Mouse (Mus musculus) kidney, postnatal 4 days (tissue): ENCODE data around the gene Ctsh.
A peak's percentile ranks its signal among the peaks of the same experiment; 100 is the strongest.
"Not testable (repeated sequence)": the region's sequence is repeated elsewhere in the genome, so short reads cannot be mapped to it uniquely, and the experiment has no call there.

Experiments
- DNase-seq, 2 experiments: peaks; one replicate each; pipeline ENCODE4 v3.0.0; 2021; ENCODE audit warnings: mixed read lengths in 2 of 2

The Ctsh gene

DNA sequence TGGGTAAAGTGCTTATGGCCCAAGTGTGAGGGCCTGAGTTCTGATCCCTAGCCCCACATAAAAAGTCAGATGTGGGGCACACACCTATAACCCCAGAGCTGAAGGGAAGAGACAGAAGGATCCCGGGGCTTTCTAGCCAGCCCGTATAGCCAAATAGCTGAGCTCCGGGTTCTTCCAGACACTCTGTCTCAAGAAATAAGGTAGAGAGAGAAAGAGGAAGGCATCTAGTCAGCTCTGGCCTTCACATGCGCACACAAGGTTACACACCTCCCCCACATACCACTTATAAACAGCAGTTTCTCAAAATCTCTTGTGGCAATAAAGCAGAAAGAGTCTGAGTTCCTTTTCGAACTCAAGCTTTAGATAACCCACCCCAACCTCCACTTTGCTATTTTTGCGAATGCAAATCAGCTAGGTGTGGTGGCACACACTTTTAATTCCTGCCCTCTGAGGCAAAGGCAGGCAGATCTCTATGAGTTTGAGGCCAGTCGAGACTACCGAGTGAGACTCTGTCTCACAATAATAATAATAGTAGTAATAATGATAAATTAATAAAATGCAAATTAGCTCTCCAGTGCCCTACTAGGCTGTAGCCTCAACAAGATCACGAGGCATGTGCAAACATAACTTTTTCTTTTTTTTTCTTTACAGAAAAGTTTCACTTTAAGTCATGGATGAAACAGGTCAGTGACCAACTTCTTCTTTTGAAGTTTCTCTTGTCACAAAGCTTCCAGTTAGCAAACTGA, 6.0 kb downstream of the Ctsh start:
- no peak for DNase-seq

DNA sequence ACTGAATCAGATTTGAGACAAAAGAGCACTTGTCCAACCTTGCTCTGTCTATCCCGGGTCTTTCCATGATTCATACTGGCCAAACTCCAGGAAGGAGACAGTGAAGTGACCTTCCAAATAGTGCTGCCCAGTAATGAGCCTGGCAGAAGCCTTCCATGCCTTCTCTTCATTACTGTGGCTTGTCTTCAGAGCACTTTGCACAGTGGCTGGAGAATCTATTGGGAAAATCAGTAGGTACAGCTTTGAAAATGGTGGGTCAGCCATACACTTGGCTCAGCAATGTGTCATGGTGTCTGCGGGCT, 6.6 kb downstream of the Ctsh start:
- DNase-seq: no peak

DNA sequence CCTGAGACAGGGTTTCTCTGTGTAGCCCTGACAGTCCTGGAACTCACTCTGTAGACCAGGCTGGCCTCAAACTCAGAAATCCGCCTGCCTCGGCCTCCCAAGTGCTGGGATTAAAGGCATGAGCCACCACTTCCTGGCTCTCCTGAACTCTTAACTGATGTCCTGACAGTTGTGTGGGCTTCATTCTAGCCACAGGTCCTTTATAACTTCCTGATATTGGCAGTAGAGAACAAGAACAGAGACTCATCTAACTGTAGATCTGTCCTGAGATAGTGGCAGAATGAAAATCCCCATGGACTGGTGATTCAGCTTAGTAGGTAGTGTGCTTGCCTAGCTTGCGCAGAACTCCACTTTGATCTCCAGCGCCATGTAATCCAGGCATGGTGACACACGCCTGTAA, 7.0 kb downstream of the Ctsh start:
- not testable (repeated sequence) for DNase-seq

DNA sequence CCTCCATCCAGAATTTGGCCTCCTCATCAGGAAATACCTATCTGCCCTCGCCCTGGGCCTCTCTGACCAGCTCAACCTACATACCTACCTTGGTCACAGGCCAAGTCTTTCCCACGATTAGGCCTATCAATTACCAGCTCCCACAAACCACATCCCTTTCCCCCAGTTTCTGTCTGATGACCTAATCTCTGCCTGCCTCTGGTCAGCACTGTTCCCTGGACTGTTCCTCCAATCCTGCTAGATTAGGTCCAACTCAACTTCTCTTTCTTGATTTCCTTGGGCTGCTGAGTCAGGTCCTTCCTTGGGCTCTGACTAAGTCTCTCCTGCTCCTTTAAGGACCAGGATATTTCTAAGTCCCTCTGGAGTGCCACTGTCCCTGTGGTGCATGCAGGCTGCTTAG, 13.4 kb downstream of the Ctsh start:
- no peak for DNase-seq

DNA sequence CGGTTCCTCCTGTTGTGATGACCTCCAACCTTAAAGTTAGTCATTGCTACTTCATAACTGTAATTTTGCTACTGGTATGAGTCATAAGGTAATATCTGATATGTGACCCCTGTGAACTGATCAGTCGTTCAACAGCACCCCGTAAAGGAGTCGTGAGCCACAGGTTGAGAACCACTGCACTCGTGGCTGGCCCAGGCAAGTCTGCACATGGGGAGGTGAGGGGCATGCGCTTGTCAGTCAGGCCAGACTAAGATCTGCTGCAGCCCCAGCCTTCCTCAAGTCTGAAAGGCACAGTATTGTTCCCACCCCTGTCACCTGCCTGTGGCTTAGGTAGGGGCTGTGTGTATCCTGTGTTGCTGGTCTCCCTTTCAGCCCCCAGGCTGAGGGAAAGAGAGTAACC, 14.8 kb downstream of the Ctsh start:
- DNase-seq: no peak

DNA sequence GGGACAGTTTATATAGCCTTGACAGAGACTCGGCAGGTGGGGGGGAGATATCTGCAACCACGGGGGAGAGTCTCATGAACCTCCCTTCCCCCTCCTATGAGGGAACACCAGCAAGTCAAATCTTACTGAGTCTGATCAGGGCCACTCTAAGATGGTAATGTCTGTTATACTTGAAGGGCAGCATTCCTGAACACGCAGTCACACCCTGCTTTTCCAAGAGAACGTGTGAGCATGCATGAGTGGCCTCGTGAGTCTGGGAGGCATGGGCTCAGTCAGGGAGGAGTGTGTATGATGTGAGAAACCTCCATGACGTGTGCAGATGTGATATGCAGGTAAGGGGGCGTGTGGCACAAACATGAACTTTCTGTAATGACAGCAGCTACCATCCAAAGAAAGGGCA, 15.5 kb downstream of the Ctsh start:
- peak in 1 of 2 experiments; percentile 43 for DNase-seq

DNA sequence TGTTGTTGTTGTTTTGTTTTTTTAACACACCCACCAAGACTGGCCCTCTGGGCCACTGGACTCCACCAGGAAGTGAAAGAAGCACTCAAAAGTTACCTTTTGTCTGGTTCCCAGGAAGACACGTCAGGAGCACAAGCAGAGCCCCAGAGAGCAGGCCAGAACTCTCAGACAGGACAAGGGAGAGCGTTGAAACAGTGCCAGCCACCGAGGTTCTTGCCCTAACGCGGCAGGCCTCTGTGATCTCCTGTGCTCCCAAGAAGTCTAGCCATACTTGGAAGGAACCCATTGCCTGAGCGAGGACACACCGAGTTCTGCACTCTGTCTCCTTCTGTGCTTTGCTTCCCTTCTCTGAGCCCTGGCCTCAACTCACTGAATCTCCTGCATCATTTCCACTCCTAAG, 16.2 kb downstream of the Ctsh start:
- no peak for DNase-seq

DNA sequence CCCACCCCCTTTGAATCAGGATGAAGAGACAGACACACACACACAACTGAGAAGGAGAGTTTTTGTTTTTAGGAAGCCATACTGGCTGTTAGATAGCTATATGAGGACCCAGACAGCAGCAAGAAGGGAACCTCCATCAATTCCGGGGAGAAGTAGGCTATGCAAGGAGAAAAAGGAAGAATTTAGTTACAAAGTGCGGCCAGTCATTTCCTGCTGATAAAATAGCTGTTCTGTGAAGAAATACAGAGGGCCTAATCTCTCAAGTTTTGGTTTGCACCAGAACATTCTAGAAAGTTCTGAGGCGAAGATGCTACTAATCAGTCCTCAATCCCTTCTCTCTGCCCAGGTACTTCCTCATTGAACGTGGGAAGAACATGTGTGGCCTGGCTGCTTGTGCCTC, 21.4 kb downstream of the Ctsh start:
- no peak for DNase-seq

DNA sequence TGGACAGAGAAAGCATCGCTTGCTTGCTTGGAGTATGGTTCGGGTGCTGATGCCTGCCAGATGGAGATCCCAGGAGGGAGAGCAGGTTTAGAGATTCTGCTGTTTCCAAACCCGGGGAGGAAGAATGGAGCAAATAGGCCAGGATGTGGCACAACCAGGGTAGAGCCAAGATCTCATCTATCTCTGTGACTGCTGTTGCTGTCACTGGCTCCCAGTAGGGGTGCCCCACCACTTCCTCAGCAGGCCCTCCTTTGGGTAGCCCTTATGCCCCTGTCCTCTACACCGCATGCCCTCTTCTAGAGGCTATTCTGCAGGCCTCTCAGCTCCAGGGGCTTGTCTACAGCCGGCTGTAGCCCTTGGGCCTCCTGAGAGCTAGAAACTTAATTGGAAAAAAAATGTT, 22.2 kb downstream of the Ctsh start:
- no peak for DNase-seq

DNA sequence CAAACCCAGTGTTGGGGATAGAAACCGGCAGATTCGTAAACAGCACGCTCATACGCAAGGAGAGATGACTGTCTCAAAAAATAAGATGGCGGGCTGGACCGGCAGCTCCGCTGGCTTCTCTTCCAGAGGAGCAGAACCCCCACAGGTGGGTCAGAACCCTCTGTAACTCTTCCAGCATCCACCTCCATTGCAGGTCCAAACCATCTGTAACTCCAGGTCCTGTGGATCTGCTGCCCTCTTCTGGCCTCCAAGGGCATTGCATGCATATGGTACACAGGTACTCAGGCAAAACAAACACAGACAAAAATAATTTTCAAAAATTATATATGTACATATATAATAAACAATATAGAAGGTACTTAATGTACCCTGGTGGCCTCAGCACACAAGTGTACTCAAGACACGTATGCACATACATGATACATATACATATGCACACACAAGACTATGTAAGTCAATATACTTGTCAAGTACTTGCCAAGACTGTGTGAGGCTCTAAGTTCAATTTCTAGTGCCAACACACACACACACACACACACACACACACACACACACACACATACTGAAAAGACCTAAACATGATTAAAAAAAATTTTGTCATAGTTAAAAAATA, 23.0 kb downstream of the Ctsh start:
- peak; percentile 85 for DNase-seq

DNA sequence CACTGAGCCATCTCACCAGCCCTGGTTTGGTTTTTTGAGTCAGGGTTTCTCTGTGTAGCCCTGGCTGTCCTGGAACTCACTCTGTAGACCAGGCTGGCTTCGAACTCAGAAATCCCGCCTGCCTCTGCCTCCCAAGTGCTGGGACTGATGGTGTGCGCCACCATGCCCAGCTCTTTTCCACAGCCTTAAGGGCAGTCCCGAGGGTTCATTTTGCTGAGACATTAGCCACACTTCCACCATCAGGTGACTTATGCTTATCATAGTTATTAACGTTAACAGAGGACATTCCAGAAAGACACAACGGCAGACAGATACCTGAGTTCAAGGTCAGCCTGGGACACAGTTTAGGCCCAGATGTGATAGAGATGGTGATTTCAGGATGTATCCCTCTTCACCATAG, 28.0 kb downstream of the Ctsh start:
- not testable (repeated sequence) for DNase-seq

DNA sequence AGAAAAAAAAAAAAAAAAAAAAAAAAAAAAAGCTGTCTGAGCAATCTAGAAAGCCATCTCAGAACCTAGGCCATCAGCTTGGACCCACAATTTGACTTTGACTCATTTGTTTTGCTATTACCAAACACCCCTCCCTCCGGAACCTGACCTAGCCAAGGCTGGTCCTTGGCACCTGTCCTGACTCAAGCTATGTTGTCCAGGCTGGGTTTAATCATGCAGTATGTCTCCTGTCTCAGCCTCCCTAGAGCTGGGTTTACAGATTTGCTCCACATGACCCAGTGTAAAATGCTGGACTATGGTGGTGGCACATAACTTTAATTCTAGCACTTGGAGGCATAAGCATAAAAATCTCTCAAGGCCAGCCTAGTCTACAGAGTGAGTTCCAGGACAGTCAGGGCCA, 29.0 kb downstream of the Ctsh start:
- no peak for DNase-seq

DNA sequence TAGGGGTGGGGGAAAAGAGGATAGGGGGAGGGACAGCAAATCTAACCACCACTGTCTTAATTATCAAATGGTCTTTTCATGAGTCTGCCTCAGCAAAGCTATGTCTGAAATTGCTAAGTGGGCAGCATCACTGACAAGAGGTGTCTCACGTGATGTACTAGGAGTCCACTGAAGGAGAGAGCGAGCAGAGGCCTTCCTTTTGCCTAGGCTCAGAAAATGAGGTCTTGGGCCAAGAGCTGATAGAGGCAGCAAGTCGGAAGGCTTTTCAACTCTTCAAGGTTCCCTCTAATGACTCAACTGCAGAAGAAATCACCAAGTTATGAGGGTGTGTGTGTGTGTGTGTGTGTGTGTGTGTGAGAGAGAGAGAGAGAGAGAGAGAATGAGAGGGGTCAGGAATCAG, 30.2 kb downstream of the Ctsh start:
- DNase-seq: no peak

DNA sequence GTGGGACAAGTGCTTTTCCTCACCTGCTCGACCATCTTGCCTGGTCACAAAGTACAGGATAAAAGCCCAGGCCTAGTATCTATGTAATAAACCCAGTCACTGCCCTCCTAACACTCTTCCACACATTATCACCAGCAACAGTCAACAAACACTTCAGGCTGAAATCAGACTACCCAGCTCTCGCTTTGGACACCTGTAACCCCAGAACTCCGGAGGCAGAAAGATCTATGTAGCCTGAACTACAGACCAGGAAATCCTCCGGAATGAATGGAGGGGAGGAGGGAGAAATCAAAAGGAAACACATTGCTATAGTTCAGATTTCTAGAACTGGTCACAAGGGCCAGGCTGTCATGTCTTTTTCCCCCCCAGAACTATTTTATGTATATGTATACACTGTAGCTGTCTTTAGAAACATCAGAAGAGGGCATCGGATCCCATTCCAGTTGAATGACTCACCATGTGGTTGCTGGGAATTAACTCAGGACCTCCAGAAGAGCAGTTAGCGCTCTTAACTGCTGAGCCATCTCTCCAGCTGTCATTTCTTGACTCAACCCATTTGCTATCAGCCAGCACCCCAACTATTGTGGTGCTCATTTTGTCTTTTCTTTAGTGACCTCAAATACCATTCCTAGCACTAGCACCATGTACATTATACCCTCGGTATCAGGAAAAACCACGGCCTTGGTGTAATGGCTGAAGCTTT, 31.0 kb downstream of the Ctsh start:
- DNase-seq: no peak

DNA sequence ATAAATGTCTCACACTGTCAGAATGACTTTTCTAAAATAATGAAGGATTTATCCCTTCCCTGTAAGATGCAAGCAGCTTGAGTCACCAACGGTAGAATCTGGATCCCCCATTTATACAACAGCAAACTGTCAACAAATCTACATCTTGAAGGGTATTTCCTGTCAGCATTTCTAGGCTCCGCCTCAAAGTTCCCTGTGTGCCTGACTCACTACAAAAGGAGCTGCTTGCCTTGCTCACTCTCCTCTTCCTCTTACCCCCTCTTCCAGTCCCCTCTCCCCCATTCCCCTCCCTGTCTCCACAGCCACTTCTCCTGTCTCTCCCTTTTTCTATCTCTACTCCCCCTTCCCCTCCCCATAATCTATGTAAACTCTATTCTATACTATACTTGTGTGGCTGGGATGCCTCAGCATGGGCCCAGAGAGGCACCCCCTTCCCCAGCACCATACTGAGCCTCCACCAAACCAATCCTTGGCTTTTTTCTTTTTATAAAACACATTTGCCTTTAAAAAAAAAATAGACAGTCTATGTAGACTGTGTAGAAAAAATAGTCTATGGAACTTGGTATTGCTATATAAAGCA, 34.0 kb downstream of the Ctsh start:
- DNase-seq: no peak

DNA sequence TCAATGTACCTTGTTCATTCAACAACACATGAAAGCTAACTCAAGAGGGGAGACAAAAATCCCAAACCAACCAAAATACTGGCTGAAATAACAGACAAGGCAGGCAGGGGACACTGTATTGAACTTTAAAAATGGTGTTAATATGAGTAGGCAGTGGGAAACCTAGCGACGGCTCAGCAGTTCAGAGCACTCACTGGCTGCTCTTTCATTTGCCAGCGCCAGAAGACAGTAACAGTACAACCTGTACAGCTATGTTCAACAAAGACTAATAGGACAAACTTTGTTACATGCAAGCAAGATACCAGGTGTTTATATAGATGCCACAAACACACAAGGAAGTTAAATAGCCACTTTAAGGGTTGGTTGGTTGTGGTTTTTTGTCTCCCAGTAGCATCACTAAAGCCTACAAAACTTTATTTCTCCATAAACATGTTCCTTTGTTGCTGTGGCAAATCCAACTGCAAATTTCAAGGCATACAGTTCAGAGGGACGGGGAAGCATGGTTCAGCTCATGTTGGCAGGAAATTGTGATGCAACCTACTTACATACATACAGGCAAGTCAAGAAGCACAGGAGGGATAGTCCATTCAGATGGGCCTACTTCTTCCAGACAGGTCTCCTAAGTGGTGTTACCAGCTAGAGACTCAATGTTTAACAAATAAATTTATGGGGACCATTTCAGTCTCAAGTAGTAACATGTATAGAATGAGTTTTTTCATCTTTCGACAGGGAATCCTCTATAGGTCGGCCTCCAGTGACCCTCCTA, 35.6 kb downstream of the Ctsh start:
- DNase-seq: no peak

DNA sequence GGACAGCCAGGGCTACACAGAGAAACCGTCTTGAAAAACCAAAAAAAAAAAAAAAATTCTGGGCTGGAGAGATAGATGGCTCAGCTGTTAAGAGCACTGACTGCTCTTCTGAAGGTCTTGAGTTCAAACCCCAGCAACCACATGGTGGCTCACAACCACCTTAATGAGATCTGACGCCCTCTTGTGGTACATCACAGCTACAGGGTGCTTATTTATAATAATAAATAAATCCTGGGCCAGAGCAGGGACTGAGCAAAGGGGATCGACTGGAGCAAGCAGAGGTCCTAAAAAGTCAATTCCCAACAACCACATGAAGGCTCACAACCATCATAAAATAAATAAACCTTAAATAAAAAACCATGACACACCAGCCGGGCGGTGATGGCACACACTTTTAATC, 45.0 kb downstream of the Ctsh start:
- DNase-seq: no peak

DNA sequence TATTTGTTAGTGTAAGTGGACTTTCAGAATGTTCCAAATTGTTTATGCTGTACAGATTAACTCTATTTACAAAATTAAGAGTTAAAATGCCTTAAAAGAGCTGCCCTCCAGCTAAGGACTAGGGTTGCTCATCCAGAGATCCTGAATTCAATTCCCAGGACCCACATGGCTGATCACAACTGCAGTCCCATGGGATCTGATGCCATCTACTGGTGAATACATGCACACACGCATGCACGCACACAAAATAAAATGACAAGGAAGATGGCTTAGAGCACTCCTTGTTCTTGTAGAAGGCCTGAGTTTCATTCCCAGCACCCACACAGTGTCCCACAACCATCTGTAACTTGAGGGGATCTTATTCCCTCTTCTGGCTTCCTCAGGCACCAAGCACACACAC, 46.8 kb downstream of the Ctsh start:
- DNase-seq: no peak

DNA sequence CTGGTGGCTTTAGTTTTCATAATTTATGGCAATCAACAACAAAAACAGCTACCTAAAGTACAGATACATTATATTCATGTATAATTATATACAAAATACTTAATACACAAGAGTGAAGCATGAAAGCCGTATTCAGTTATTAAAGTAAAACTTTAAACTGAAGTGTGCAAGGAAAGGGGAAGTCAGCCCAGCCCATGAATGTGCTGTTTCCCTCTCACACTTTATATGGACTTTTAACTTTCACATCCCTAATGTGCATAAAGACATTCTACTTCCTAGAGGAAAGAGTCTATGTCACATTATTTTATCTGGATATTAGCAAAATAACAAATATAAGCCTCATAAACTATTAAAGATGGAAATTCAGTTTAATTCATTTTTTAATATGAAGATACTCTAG, 51.5 kb downstream of the Ctsh start:
- no peak for DNase-seq

DNA sequence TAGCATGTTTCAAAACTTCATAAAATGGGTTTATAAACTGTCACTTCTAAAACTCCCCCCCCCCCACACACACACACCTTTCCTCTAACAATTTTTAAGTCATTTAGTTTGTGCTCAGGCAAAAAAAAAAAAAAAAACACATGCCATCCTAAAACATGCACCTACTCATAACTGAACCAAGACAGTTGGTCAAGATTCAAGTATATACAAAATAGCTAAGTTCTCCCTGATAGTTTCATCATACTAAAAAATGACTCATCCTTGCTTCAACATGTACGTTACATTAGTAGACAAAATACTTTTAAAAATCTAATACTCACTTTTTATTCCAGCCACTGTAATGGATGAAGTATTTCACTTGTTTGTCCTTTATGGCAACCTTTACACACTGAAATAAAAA, 53.0 kb downstream of the Ctsh start:
- DNase-seq: no peak

DNA sequence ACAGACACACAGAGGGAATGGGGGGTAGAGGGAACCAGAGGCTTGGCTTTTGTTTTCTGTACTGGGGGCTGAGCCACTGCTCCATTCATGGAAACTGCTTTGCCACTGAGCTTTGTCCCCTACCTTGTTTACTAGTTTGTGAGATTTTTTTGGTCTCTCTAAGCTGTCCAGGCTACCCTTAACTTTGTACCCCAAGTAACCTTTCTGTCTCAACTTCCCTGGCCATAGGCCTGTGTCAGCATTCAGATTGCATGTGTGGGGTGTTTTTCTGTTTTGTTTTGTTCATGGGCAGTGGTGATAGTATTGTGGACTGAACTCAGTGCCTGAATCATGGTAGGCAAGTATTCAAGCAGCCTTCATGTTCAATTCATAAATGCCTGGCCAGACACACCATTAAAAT, 54.3 kb downstream of the Ctsh start:
- no peak for DNase-seq

DNA sequence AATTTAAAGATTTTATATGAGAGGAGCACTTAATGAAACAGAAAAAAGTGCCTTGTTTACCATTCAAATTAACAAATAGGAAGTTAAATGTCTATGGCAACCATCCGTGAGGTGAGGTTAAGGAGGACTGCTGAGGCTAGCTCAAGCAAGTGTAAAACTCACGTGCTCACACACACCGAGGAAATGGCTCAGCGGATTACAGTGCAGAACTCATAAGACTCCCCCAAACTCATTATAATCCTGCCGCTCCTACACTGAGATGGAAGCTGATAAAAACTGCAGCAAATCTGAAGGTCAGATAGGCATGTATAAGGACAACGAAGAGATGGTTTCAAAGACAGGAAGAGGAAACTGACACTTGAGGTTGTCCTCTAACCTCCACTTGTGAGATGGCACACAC, 55.4 kb downstream of the Ctsh start:
- DNase-seq: no peak

DNA sequence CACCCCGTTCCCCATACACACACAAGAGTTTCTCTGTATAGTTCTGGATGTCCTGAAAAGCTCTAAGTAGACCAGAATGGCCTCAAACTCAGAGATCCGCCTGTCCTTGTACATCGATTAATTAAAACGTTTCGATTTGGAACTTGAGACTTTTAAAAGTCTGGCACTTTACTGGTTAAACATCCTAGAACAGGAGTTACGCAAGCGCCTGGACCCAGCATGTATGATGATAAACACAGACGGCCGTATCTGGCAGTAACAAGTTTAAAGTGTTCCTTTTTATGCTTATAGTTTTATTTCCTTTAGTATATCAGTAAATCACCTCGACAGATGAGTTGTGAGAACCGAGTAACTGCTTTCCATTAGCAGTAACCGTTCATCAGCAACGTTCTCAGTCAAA, 59.2 kb downstream of the Ctsh start:
- peak in 1 of 2 experiments; percentile 12 for DNase-seq
